Mouse (Mus musculus): ENCODE measurements around the gene Zfp386.
A peak's percentile ranks its signal among the peaks of the same experiment; 100 is the strongest.
"Not testable (repeated sequence)": the region's sequence is repeated elsewhere in the genome, so short reads cannot be mapped to it uniquely, and the experiment has no call there.

Zfp386 gene

DNA sequence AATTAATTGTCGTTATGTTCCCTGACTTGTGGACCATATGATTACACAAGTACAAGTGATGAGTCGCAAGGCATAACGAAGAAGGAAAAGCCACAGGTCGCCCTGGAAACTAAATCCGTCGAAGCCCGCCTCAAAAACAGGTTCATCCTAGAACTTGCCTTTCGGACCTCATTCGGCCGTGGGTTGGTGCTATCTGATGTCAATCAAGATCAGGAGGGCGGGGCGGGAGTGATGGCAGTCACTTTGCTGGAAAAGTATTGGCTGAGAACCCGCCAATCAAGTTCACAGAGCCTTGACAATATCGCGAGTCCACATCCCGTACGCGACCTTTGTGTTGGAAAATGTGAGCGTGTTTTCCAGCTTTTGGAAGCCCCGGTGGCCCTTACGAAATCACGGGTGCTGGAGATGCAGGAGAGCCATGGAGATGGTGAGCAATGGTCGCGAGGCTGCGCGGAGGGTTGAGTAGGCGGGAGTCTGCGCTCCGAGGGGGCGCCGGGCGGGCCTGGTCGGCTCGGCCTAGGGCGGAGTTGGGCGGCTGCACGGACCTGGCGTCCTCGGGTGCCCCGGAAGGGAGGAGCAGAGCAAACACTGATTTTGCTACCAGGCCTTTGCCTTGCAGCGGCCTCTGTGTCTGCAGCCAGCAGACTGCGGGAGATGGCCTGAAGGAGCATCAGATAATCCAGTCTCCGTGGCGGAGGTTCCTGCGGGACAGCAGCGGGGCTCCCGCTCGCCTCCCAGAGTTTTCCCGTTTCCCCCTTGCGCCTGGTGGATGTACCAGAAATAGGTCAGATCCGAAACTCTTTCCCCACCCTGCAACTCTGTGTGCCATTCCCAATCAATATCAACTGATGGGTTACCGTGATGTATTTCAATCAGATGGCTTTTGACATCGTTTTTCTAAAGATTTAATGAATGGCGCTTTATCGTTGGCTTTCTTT lies at the start of gene Zfp386:
Zfp386 (plus strand) TSS at position 285 of the 938 bp plus-strand sequence.
- peak; percentile 99 for DNase-seq (ENCODE audit: low spot score)

DNA sequence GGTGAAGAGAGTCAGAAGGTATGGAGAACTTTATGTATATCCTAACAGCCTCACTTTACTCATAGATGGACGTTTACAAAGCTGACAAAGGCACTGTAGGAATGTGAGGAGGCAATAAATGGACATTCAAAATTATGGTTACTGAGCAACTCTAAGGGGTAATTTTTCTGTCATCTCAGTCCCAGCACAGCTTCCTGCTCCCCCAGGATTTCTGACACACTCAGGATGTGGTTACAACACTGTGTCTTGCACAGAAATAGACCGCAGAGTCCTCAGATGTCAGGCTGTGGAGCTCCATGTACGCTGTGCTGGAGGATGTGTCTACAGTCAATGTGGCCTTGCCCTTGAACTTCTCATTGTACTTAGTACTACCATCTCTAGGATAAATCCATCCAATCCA lies 47.7 kb upstream of the Zfp386 start:
- DNase-seq (ENCODE audit: low spot score) = not testable (repeated sequence)

DNA sequence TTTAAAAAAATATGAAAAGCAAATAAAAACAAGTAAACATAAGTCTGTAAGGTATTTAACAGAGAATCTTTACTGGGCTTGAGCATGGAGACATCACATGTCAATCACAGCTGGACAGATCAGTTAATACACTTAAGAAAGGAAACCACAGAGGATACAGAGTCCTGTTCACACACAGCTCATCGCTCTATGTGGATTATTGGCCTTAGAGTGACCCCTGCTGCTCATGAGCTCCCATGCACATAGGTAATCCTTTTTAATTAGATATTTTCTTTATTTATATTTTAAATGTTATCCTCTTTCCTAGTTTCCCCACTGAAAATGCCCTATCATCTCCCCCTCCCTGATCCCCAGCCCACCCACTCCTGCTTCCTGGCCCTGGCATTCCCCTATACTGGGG lies 44.6 kb upstream of the Zfp386 start:
- not testable (repeated sequence) for DNase-seq (ENCODE audit: low spot score)

DNA sequence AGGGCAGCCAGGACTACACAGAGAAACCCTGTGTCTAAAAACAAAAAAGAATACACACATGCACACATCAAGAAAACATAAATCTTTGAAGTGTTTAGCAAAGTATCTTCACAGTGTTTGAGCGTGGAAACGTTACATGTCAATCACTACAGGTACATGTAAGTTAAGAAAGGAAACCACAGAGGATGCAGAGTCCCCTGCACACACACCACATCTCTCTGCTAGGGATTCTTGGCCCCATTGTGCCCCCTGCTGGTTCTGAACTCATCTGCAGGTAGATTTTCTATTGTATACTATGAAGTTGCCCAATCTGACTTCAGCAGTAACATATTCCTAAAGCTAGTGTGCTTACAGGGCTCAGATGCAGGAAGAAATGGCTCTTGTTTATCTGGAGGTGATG lies 36.7 kb upstream of the Zfp386 start:
- no peak for DNase-seq (ENCODE audit: low spot score)

DNA sequence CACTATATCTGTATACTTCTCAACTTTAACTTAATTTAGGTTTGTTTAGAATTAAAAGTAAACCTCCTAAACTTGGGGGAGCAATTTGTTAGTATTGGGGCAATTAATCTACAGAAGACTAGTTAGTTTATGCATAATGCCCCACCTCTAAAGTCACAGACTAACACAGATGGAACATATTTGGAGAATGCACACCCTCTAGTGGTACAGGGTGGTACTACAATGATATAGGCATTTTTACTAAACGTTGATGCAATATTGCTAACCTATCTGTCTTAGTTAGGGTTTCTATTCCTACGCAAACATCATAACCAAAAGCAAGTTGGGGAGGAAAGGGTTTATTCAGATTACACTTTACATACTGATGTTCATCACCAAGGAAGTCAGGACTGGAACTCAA lies 19.4 kb upstream of the Zfp386 start:
- no peak for DNase-seq (ENCODE audit: low spot score)

DNA sequence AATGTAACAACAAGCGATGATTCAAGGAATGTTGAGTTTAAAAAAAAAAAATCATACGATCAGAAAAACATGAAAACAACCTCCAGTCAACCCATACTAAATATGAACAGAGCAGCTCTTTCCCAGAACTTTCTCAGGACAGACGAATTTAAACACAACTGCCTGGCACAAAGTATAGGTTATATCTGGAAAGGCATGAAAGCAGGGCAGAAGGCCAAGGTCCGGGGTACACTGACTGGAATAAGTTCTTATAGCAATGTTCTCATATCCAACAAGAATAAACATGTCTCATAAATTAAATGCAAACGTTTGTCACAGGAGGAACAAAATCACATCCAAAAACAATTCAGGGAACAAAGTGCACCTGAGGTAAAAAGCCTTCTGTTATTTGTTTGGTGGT lies 12.2 kb upstream of the Zfp386 start:
- DNase-seq (ENCODE audit: low spot score) = no peak

DNA sequence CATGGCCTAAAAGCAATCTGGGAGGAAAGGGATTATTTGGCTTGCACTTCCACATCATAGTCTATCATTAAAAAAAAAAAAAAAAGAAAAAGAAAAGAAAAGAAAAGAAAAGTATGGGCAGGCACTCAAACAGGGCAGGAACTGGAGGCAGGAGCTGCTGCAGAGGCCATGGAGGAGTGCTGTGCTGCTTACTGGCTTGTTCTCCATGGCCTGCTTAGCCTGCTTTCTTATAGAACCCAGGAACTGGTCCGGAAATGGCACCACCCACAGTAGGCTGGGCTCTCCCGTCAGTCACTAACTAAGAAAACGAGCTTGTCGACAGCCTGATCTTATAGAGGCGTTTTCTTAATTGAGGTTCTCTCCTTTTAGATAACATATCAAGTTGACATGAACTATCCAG lies 2.7 kb upstream of the Zfp386 start:
- no peak for DNase-seq (ENCODE audit: low spot score)

DNA sequence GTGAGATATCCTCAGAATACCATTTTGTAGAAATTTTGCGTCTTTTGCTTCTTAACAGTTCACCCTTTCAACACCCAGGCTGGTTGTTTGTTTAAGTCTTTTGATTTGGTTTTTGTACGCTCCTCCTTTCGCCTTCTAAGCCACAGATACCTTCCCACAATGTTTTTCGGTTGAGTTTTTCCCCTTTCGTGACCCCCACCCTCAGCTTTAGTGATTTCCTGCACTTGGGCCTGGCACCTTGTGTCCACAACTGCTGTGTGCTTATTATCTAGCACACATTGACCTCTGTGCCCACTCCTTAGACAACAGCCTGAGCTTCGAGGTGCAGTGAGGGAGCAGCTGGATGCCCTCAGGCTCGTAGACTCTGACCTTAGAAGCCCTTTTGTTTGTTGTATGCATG lies 1.2 kb downstream of the Zfp386 start:
- no peak for DNase-seq (ENCODE audit: low spot score)

DNA sequence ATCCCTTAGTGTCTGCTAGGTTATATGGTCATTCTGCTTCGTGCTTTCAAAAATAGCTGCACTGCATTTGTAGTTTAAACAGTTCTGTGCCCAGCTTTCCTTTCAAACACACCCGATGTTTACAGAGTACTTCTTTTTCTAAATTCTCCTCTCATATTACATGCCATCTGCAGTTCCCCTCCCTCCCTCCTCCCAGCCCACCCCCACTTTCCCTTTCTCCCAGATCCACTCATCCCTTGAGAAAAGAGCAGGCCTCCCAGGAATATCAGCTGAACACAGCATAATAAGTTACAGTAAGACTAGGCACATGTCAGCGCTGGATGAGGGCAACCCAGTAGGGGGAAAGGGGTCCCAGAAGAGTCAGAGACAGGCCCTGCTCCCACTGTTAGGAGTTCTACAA lies 1.7 kb downstream of the Zfp386 start:
- no peak for DNase-seq (ENCODE audit: low spot score)

DNA sequence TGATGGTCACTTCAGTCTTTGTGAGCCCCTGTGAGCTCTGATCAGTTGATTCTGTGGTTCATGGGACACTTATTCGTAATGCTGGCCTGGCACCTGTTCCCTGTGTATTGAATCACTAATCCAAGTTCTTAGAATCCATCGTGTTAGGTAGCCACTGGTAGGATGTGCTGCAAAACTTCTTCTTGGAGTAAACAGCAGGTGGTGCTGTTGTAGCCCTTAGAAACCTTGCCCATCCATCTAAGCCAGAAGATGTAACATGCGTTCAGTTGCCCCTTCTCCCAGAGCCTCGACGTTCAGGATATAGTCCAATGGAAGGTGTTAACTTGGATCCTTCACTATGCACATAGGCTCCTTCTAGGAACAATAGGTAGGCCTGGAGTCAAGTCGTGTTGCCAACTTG lies 2.2 kb downstream of the Zfp386 start:
- no peak for DNase-seq (ENCODE audit: low spot score)

DNA sequence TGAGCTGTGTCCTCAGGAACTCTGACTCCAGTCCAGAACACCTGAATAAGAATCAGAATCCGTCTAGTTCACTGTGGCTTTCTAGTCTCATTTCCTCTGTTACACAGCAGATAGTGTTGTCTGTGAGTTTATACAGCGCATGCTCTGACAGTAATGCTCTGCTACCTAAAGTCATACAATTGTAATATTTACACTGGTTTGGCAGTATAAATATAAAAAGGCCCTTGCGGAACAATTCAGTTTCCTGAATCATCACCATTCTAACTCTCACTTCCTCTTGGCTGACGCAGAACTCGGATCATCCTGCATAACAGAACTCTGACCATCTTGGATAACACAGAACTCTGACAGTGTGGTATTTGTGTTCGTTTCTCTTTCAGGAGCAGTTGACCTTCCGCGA lies 6.8 kb downstream of the Zfp386 start:
- no peak for DNase-seq (ENCODE audit: low spot score)

DNA sequence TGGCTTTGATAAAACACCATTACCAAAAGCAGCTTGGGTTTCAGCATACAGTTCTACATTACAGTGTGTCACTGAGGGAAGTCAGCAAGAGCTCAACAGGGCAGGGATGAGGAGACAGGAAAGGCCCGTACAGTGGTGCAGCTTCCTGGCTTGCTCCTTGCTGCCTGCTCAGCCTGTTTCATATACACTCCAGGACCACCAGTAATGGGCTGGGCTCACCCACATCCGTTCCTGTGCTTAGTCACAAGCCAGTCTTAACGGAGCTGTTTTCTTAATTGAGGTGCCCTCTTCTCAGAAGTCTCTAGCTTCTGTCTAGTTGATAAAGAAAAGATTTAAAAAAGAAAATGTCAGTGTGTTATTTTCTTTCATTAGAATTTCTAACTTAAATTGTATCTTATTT lies 8.6 kb downstream of the Zfp386 start:
- no peak for DNase-seq (ENCODE audit: low spot score)

DNA sequence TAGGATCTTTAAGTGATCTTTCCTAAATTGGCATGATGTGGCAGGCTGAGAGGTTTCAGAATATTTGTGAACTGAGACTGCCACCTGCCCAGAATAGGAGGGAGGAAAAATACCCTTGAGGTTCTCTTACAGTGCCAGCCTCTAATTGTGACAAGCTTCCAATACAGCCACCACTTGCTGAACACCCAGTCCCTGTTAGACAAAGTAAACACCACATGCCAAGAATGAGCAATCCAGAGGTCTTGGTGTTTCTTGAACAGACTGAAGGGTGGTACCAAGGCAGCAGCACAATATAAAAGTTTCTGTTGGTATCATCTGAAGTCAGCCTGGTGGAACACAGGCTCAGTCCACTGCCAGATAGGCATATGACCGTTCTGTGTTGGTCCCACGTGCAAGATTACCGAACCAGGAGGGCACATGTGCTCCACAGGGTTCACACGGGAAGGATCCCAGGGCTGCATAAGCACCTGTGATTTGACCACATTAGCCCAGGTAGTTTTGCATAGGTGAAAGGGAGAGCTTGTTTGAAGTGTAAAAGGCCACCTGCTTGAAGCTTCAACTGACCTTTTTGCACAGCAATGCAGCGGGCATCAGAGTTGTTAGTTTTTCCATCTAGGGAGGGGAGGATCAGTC lies 14.2 kb downstream of the Zfp386 start:
- no peak for DNase-seq (ENCODE audit: low spot score)

DNA sequence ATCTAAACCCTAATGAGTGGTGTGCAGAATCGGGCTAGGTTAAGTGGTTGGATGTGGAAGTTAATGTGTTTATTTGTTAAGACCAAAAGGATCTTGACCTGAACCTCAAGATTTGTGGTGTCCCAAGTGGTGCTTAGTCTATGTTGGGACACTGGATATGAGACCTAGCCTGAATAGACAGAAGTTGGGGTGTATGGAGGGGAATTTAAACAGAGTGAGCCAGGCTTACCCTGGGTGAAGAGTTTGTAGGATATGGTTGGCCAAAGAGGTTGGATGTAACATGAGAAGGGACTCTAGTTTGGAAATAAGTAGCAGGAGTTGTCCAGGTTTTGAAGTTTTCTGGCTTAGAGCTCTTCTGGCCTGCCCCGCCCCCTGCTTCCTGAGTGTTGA lies 14.7 kb downstream of the Zfp386 start:
- DNase-seq (ENCODE audit: low spot score) = no peak

DNA sequence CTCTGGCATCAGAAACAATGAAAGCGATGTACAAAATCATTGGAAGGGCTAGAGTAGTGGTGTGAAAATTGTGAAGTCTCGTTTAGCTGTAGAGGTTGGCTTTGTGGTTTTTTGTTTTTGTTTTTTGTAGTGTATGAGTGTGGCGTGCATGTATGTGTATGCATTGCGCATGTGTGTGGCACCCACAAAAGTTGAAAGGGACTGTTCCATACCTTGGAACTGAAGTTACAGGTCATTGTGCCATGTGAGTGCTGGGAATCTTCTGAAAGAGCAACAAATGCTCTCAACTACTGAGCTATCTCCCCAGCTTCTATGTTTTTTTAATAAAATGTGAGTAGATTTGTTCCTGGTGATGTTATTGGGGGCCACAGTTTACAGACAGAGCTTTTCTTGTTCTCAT lies 15.5 kb downstream of the Zfp386 start:
- DNase-seq (ENCODE audit: low spot score) = no peak

DNA sequence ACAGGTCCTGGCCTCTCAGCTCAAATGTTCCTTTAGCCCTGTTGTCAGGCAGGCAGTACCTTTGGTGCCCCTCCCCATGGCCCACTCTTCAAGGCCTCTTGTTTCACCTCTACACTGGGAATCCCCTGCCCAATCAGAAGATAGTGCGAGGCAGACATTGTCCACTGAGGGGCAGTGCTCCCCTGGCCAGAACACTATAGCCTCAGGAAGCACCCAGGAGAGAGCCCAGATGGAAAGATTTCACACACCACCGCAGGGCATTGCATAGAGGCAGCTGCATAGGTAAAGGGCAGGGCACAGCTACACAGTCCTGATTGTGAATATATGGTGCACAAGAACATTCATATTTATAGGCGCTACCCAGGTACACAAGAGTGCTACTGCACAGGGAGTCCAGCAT lies 23.5 kb downstream of the Zfp386 start:
- DNase-seq (ENCODE audit: low spot score) = no peak

DNA sequence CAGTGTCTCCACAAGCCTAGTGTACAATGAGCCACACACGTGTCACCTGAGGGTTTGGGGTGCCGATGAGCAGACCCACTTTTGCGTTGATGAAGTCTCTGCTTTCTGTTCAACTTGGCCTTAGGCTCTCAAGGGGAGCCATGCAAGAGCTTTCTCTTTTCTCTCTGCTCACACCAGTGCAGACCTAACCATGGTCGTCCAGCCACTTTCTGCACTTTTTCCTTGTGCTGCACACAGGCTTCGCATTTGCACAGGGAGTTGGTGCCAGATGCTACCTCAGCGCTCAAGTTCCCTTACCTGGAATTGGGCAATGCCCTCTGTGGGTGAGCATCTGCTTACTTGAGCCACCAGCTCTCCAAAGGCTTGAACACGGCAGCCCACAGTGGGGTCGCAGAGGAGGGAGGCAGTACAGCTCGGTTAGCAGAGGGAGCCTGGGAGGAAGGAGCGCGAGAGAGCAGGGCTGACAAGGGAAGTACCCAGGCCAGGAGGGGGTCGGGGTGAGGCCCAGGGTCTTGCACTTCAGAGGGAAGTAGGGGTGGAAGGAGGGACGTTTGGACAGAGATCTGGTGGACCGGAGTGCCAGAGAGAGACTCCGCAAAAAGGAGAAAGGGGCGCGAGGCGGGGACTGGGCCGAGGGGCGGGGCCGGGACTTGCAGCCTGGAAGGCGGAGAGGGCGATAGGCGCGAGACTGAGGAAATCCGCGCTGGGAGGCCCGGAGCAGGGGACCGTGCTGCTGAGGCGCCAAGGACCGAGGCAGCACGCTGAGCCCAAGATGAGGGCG lies 29.7 kb downstream of the Zfp386 start, which contains the start of gene Vipr2:
Vipr2 (plus strand) TSS at position 653 of the 781 bp plus-strand sequence.
- DNase-seq (ENCODE audit: low spot score) = no peak

DNA sequence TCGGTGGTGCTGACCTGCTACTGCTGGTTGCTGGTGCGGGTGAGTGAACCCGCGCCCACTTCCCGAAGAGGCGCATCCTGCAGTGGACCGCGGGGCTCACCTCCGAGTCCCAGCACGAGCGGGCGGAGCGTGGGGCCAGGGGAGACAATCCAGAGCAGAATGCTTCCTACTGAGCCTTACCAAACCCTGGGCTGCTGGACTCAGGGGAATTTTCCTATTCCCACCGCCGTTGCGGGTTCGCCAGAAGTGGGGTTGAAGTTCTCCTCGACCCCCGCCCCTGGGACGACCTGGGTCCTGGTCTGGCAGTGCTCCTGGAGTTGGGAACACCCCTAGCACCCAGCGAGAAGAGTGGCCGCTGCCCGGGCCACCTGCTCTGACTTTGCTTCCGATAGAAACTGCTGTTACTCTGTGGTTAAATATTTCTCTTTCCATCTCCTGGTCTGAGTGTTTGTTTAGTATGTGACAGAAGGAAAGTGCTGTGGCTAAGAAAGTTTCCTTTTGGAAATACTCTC lies 30.4 kb downstream of the Zfp386 start:
- no peak for DNase-seq (ENCODE audit: low spot score)

DNA sequence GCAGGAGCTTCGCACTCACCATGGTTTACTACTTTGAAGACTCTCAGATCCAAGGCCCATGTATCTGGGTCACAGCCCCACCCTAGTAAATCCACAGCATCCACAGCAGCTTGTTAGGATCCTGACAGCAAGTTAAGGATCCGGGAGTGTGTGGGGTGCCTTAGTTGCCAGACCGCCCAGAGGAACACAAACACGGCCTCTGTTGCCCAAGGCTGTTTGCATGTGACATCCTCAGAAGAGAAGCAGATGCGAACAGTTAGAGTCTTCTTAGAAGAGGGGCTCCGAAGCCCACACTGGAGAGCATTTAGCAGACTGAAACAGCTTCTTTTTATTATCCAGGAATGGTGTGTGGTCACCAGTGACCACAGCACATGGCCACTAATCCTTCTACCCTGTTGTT lies 35.6 kb downstream of the Zfp386 start:
- no peak for DNase-seq (ENCODE audit: low spot score)

DNA sequence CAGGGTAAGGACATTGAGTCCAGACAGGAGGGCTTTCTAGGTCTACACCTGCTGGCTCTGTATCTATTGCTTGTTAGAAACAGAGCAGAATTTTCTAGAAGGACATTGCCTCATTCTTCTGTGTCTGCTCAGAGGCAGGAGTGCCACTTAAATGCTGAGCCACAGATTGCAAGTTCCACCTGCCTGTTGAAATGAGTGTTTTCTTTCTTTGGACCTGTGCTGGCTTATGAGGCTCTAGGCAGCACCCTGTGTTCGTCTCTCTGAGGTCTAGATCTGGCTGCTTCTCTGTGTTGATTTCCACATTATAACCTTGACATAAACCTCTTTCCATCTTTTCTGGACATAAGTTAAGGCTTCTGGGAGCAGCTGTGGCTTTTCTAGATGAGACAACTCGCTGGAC lies 36.8 kb downstream of the Zfp386 start:
- no peak for DNase-seq (ENCODE audit: low spot score)

DNA sequence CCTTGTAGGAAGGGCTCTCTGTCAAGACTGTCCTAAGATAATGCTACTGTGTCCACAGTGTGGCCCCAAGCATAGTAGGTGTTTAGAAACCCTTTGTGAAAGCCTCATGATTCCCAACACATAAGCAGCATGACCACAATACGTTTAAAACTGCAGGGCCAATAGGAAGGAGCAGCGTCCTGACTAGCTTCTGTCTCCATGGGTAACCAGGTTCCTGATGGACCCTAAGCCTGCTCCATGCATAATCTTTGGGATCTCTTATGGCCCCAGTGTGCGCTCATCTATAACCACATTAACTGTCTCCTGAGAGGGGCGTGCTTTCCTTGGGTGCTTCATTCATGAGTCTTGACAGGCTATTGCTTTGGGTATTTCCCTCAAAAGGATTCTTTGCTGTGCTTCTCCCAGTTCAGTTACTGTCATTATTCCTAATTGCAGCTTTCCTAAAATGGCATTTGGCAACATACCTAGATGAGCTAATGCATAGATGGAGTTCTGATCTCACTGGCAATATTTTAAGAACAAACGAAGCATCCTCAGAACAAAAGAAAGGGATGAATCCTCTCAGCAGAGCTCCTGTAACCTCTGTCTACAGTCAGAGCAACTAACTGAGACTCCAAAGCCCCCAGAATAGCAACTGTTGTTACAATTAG lies 39.6 kb downstream of the Zfp386 start:
- DNase-seq (ENCODE audit: low spot score) = no peak

DNA sequence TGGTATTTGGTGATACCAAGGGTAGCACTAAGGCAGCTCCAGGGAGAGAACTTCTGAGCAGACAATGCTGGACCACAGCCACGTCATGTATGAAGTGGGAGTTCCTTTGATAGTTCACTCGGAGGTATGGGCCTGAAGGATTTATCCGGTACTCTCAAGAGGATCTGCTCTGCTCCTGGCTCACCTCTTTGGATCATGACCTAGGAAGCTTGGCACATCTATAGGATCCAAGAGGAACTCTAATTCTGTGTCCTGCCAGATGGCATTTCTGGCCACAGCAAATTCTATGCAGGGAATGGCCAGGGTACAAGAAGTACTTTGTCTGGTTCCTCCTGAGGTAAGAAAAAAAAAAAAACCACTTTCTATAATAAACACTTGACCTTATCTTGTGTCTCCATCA lies 42.3 kb downstream of the Zfp386 start:
- DNase-seq (ENCODE audit: low spot score) = no peak
